ENCODE assay signal across 21 mouse cellular contexts in genomic region chr3:136100292-136100691, GRCm38 (mm10).
A peak's percentile ranks its signal among the peaks of the same experiment; 100 is the strongest.
DNase-seq lines count a peak whose midpoint lies in the region; ATAC-seq and TF ChIP-seq lines count a peak whose summit lies in the region.
"Had no signal": no experiment of that assay in that cellular context is flagged by ENCODE, and none has a peak within 500 bp of the region (broad histone marks: within the 10 kb centered on the region; RNA-seq: fewer than 3 reads in every experiment).

No protein-coding gene starts in this region.

- H3K9me3 ChIP-seq in hindbrain, postnatal 0 days (ENCODE audit: low read length), result no peaks in the 10 kb centered on the region
- H3K9me3 ChIP-seq: embryonic facial prominence, embryonic 12.5 days; forebrain, embryonic 13.5 days; heart, embryonic 10.5 days; hindbrain, embryonic 10.5 days had no signal

- H3K9ac ChIP-seq in hindbrain, postnatal 0 days (replicated peaks; ENCODE audit: low read length), result no peak overlapping the region
- H3K9ac ChIP-seq: embryonic facial prominence, embryonic 12.5 days; forebrain, embryonic 13.5 days had no signal

- no peak for ATAC-seq in hindbrain, postnatal 0 days
- ATAC-seq: forebrain, embryonic 13.5 days had no signal

- no peak for TF ChIP-seq CTCF in thymus, adult 2 months (IDR thresholded peaks at IDR 0.05; ENCODE audit: borderline replicate concordance, control insufficient read depth, extremely low read depth, insufficient read depth, low read length, poor library complexity)
- TF ChIP-seq CTCF in hindbrain, postnatal 0 days (IDR thresholded peaks at IDR 0.05; ENCODE audit: low read depth), result no peak

- WGBS in thymus, adult 2 months, result 28% methylated on average over 8 of the region's 8 CpGs
- 83% methylated on average over 8 of the region's 8 CpGs for WGBS in hindbrain, postnatal 0 days

- peak; percentile 29 for DNase-seq in thymus, adult 2 months
- no peak for DNase-seq in thymus, postnatal 0 days (ENCODE audit: low spot score)
- DNase-seq in T-cell, adult 2 months (ENCODE audit: low spot score), result peak; percentile 20
- peak; percentile 53 for DNase-seq in naive thymus-derived CD4-positive, alpha-beta T cell, adult 2 months (ENCODE audit: low read depth)
- DNase-seq in adrenal gland, adult 2 months, result no peak
- DNase-seq in adrenal gland, postnatal 4 days (ENCODE audit: low spot score in 2 of 2), result no peak
- no peak for DNase-seq in hindbrain, postnatal 0 days (ENCODE audit: low spot score)
- DNase-seq: adrenal gland, postnatal 14 days; cerebellum, adult 11 months; cerebellum, postnatal 10 days; gastrocnemius, postnatal 25 days; kidney, adult 2 months; kidney, postnatal 25 days; liver; lung, postnatal 10 days; retina, postnatal 1 day had no signal

- no peaks in the 10 kb centered on the region for H3K36me3 ChIP-seq in thymus, adult 2 months (ENCODE audit: control insufficient read depth, insufficient read depth, low read length)
- H3K36me3 ChIP-seq in hindbrain, postnatal 0 days (ENCODE audit: insufficient read depth, low read length), result no peaks in the 10 kb centered on the region
- H3K36me3 ChIP-seq: embryonic facial prominence, embryonic 12.5 days; heart, embryonic 10.5 days; hindbrain, embryonic 10.5 days had no signal

- H3K4me1 ChIP-seq in thymus, adult 2 months (replicated peaks; ENCODE audit: control insufficient read depth, insufficient read depth, low read length), result no peaks in the 10 kb centered on the region; the same call in 1 of the 2 replicates
- H3K4me1 ChIP-seq in hindbrain, postnatal 0 days (ENCODE audit: insufficient read depth, low read length), result no peaks in the 10 kb centered on the region
- H3K4me1 ChIP-seq: embryonic facial prominence, embryonic 12.5 days; forebrain, embryonic 13.5 days; heart, embryonic 10.5 days; hindbrain, embryonic 10.5 days had no signal

- no peak overlapping the region for H3K4me2 ChIP-seq in hindbrain, postnatal 0 days (ENCODE audit: low read depth, low read length)
- H3K4me2 ChIP-seq: embryonic facial prominence, embryonic 12.5 days; forebrain, embryonic 13.5 days had no signal

- no peak for TF ChIP-seq POLR2A in thymus, adult 2 months (IDR thresholded peaks at IDR 0.05; ENCODE audit: control insufficient read depth, extremely low read depth, insufficient read depth, low read length, poor library complexity)

- no peaks in the 10 kb centered on the region for H3K27me3 ChIP-seq in thymus, adult 2 months (ENCODE audit: control insufficient read depth, insufficient read depth, low read length)
- no peaks in the 10 kb centered on the region for H3K27me3 ChIP-seq in hindbrain, postnatal 0 days (ENCODE audit: insufficient read depth, low read length)
- H3K27me3 ChIP-seq: embryonic facial prominence, embryonic 12.5 days; forebrain, embryonic 13.5 days had no signal

- H3K4me3 ChIP-seq in thymus, adult 2 months (ENCODE audit: control insufficient read depth, insufficient read depth, low read length), result peak overlapping the region; percentile 29
- no peak overlapping the region for H3K4me3 ChIP-seq in hindbrain, postnatal 0 days (ENCODE audit: low read length)
- H3K4me3 ChIP-seq: embryonic facial prominence, embryonic 12.5 days; erythroblast, embryonic 14.5 days; forebrain, embryonic 13.5 days; heart, embryonic 10.5 days; hindbrain, embryonic 10.5 days had no signal

- no peak overlapping the region for H3K27ac ChIP-seq in thymus, adult 2 months (ENCODE audit: control insufficient read depth, insufficient read depth, low read length)
- H3K27ac ChIP-seq in hindbrain, postnatal 0 days, result no peak overlapping the region
- H3K27ac ChIP-seq: embryonic facial prominence, embryonic 12.5 days; forebrain, embryonic 13.5 days; heart, embryonic 10.5 days; hindbrain, embryonic 10.5 days had no signal

Comparison
In these comparisons a context has a peak if more than half of its experiments do, and no peak if none do; other contexts are left out.
1. DNase-seq: peak in thymus, adult 2 months (single experiment), T-cell, adult 2 months (single experiment) and naive thymus-derived CD4-positive, alpha-beta T cell, adult 2 months (single experiment); none in thymus, postnatal 0 days (single experiment), adrenal gland, adult 2 months (single experiment), adrenal gland, postnatal 4 days (0 of 2) and hindbrain, postnatal 0 days (single experiment).